Mouse (Mus musculus): ENCODE measurements around the gene Wbp11. TPM values are rescaled to one million over a fixed set of nuclear protein-coding genes. Genes with fewer than 3 reads are reported as not detected.

The Wbp11 gene
- polyA plus RNA-seq, 1 experiment from 2014 or later: 62.5 TPM

GRCm38 (mm10) chr6:136782146-136782545, 45.9 kb downstream of the Wbp11 start:
- no peak for ATAC-seq (ENCODE audit: low read depth)

GRCm38 (mm10) chr6:136781377-136781986, 46.6 kb downstream of the Wbp11 start, which contains the start of gene Gucy2c:
Gucy2c (minus strand) TSS chr6:136781765.
- Histone ChIP-seq H3K9ac (no peak within 1 kb of the TSS), H3K27me3 (no peaks in the 10 kb centered on the region), H3K4me2 (no peak within 1 kb of the TSS), H3K4me1 (replicated peaks) (no peaks in the 10 kb centered on the region), H3K9me3 (replicated peaks) (no peaks in the 10 kb centered on the region), H3K4me3 (replicated peaks) (no peak within 1 kb of the TSS), H3K36me3 (no peaks in the 10 kb centered on the region), H3K27ac (no peak within 1 kb of the TSS)
- ATAC-seq (ENCODE audit: low read depth): no peak
- 71% methylated on average over 20 of the region's 20 CpGs for WGBS (ENCODE audit: insufficient replicate concordance)
- no peak for DNase-seq

More at GRCm38 (mm10) chr6:136782146-136782545, 45.9 kb downstream of the Wbp11 start:
- H3K27ac ChIP-seq: no peak overlapping the region
- WGBS (ENCODE audit: insufficient replicate concordance): 73% methylated on average over 12 of the region's 12 CpGs
- H3K9ac ChIP-seq: no peak overlapping the region
- H3K36me3 ChIP-seq: no peaks in the 10 kb centered on the region
- H3K4me3 ChIP-seq (replicated peaks): no peak overlapping the region
- H3K27me3 ChIP-seq: no peaks in the 10 kb centered on the region
- H3K4me1 ChIP-seq (replicated peaks): no peaks in the 10 kb centered on the region
- no peak overlapping the region for H3K4me2 ChIP-seq
- DNase-seq: no peak
- no peaks in the 10 kb centered on the region for H3K9me3 ChIP-seq (replicated peaks)

GRCm38 (mm10) chr6:136776392-136776791, 51.6 kb downstream of the Wbp11 start:
- H3K27me3 ChIP-seq: no peaks in the 10 kb centered on the region
- 82% methylated on average over 1 of the region's 1 CpGs for WGBS (ENCODE audit: insufficient replicate concordance)
- no peak overlapping the region for H3K27ac ChIP-seq
- DNase-seq (no peak), ATAC-seq (ENCODE audit: low read depth) (no peak)
- no peak overlapping the region for H3K4me3 ChIP-seq (replicated peaks)
- no peaks in the 10 kb centered on the region for H3K9me3 ChIP-seq (replicated peaks)
- no peaks in the 10 kb centered on the region for H3K4me1 ChIP-seq (replicated peaks)
- no peaks in the 10 kb centered on the region for H3K36me3 ChIP-seq
- no peak overlapping the region for H3K9ac ChIP-seq
- no peak overlapping the region for H3K4me2 ChIP-seq

- Histone ChIP-seq H3K9me3 (replicated peaks) (no peaks in the 10 kb centered on the region), H3K27ac (no peak overlapping the region), H3K27me3 (no peaks in the 10 kb centered on the region), H3K4me1 (replicated peaks) (no peaks in the 10 kb centered on the region), H3K4me2 (no peak overlapping the region), H3K4me3 (replicated peaks) (no peak overlapping the region), H3K36me3 (no peaks in the 10 kb centered on the region), H3K9ac (no peak overlapping the region)
- 69% methylated on average over 7 of the region's 7 CpGs for WGBS (ENCODE audit: insufficient replicate concordance)
- DNase-seq (no peak), ATAC-seq (ENCODE audit: low read depth) (no peak)
Measured at GRCm38 (mm10) chr6:136769859-136770258, 58.2 kb downstream of the Wbp11 start.

- ATAC-seq (ENCODE audit: low read depth): no peak
- H3K9ac ChIP-seq: no peak overlapping the region
- H3K9me3 ChIP-seq (replicated peaks): no peaks in the 10 kb centered on the region
- no peak overlapping the region for H3K4me3 ChIP-seq (replicated peaks)
- DNase-seq: no peak
- H3K36me3 ChIP-seq: no peaks in the 10 kb centered on the region
- WGBS (ENCODE audit: insufficient replicate concordance): 58% methylated on average over 8 of the region's 8 CpGs
- H3K4me1 ChIP-seq (replicated peaks): no peaks in the 10 kb centered on the region
- H3K27me3 ChIP-seq: no peaks in the 10 kb centered on the region
- no peak overlapping the region for H3K27ac ChIP-seq
- H3K4me2 ChIP-seq: no peak overlapping the region
Measured at GRCm38 (mm10) chr6:136769143-136769542, 58.9 kb downstream of the Wbp11 start.

GRCm38 (mm10) chr6:136763912-136764311, 64.1 kb downstream of the Wbp11 start:
- 33% methylated on average over 1 of the region's 1 CpGs for WGBS (ENCODE audit: insufficient replicate concordance)
- ATAC-seq (ENCODE audit: low read depth): no peak
- Histone ChIP-seq H3K4me3 (replicated peaks) (no peak overlapping the region), H3K4me1 (replicated peaks) (no peaks in the 10 kb centered on the region), H3K9me3 (replicated peaks) (no peaks in the 10 kb centered on the region), H3K9ac (no peak overlapping the region), H3K4me2 (no peak overlapping the region), H3K36me3 (no peaks in the 10 kb centered on the region), H3K27me3 (no peaks in the 10 kb centered on the region), H3K27ac (no peak overlapping the region)
- DNase-seq: no peak

Small RNA genes lying within 50 kb of the gene (microRNA-seq; reads per million reads assigned to microRNA genes)
- gene Gm44364: not detected

Other genes with a start within 250 kb of the Wbp11 start
- gene Plbd1, start 166.3 kb downstream of the Wbp11 start, polyA plus RNA-seq (2015; fragmentation: Nextera tagmentation; extraction: Ambion mirVana): 4.6 and 4.8 TPM in 2 replicates
- 0.08 and 0.15 TPM in 2 replicates for gene Gucy2c, start 46.5 kb downstream of the Wbp11 start, polyA plus RNA-seq (2015; fragmentation: Nextera tagmentation; extraction: Ambion mirVana)
- gene Hist4h4, start 23.8 kb downstream of the Wbp11 start, polyA plus RNA-seq (2015; fragmentation: Nextera tagmentation; extraction: Ambion mirVana): 1.3 and 1.5 TPM in 2 replicates
- 167 and 177 TPM in 2 replicates for gene H2afj, start 20.0 kb downstream of the Wbp11 start, polyA plus RNA-seq (2015; fragmentation: Nextera tagmentation; extraction: Ambion mirVana)
- gene BC049715, start 607 bp downstream of the Wbp11 start, polyA plus RNA-seq (2015; fragmentation: Nextera tagmentation; extraction: Ambion mirVana): 1.2 and 2.4 TPM in 2 replicates
- not detected in 2 replicates for gene Smco3, start 7.2 kb upstream of the Wbp11 start, polyA plus RNA-seq (2015; fragmentation: Nextera tagmentation; extraction: Ambion mirVana)
- 28.8 and 32.7 TPM in 2 replicates for gene Art4, start 29.5 kb upstream of the Wbp11 start, polyA plus RNA-seq (2015; fragmentation: Nextera tagmentation; extraction: Ambion mirVana)
- gene Mgp, start 47.6 kb upstream of the Wbp11 start, polyA plus RNA-seq (2015; fragmentation: Nextera tagmentation; extraction: Ambion mirVana): 6.5 and 7.3 TPM in 2 replicates
- 0.12 and 0.20 TPM in 2 replicates for gene Erp27, start 93.9 kb upstream of the Wbp11 start, polyA plus RNA-seq (2015; fragmentation: Nextera tagmentation; extraction: Ambion mirVana)
- gene Pde6h, start 95.6 kb upstream of the Wbp11 start, polyA plus RNA-seq (2015; fragmentation: Nextera tagmentation; extraction: Ambion mirVana): not detected in 2 replicates
- gene Arhgdib, start 113.7 kb upstream of the Wbp11 start, polyA plus RNA-seq (2015; fragmentation: Nextera tagmentation; extraction: Ambion mirVana): 107 and 116 TPM in 2 replicates

Measured in liver, embryonic 13.5 days (tissue).